Mouse (Mus musculus) kidney, embryonic 14.5 days (tissue): ENCODE data around the gene Trim63. TPM values are rescaled to one million over a fixed set of nuclear protein-coding genes. Genes with fewer than 3 reads are reported as not detected.
"Not testable (repeated sequence)": the region's sequence is repeated elsewhere in the genome, so short reads cannot be mapped to it uniquely, and the experiment has no call there.

Experiments used
- ATAC-seq: fragments of 200-750 bp; cut with Nextera tagmentation; 2 replicates; pipeline ENCODE4 v1.8.0; 2017; ENCODE audit warnings: moderate number of reproducible peaks, mild to moderate bottlenecking, moderate TSS enrichment, moderate library complexity; ENCODE audit not compliant: low FRiP score, low TSS enrichment
- H3K27ac ChIP-seq: fragments of 300-500 bp; sonication (generic); 2 replicates; pipeline ENCODE4 v1.5.1; 2014; ENCODE audit warnings: low read depth, mild to moderate bottlenecking, low read length, moderate library complexity, mixed read lengths
- H3K27me3 ChIP-seq: fragments of 300-500 bp; sonication (generic); 2 replicates; pipeline ENCODE4 v1.6.1; 2014; ENCODE audit warnings: mild to moderate bottlenecking, low read length; ENCODE audit not compliant: control insufficient read depth, insufficient read depth
- H3K36me3 ChIP-seq: fragments of 300-500 bp; sonication (generic); 2 replicates; pipeline ENCODE4 v1.6.1; 2014; ENCODE audit warnings: low read length, mixed read lengths; ENCODE audit not compliant: control insufficient read depth, insufficient read depth
- H3K4me1 ChIP-seq: fragments of 300-500 bp; sonication (generic); 2 replicates; pipeline ENCODE4 v1.6.1; 2014; ENCODE audit warnings: low read length, mixed read lengths; ENCODE audit not compliant: control insufficient read depth, insufficient read depth
- H3K4me2 ChIP-seq: fragments of 300-500 bp; sonication (generic); replicated peaks from 2 replicates; pipeline ENCODE4 v1.6.1; 2014; ENCODE audit warnings: low read depth, mild to moderate bottlenecking, low read length
- H3K4me3 ChIP-seq: fragments of 300-500 bp; sonication (generic); 2 replicates; pipeline ENCODE4 v1.5.1; 2014; ENCODE audit warnings: mild to moderate bottlenecking, low read length
- H3K9ac ChIP-seq: fragments of 300-500 bp; sonication (generic); 2 replicates; pipeline ENCODE4 v1.6.1; 2014; ENCODE audit warnings: low read depth, mild to moderate bottlenecking, low read length, moderate library complexity
- H3K9me3 ChIP-seq: fragments of 300-500 bp; sonication (generic); 2 replicates; pipeline ENCODE4 v1.6.1; 2016; ENCODE audit warnings: low read length; ENCODE audit not compliant: control insufficient read depth
- WGBS: fragments of 180-500 bp; shearing (Covaris S2); extraction: QIAGEN DNeasy Blood & Tissue Kit; methylation state at CpG from one replicate; pipeline ENCODE4 v1.1.7; 2014; 5-methylcytosine and 5-hydroxymethylcytosine counted together
- polyA plus RNA-seq: library from polyadenylated mRNA; unstranded; fragments of >200 nt; fragmentation: Nextera tagmentation; extraction: Ambion mirVana; gene quantifications from 2 replicates; pipeline ENCODE4 v1.2.1, GENCODE M21; 2014

Trim63 gene
- 0.88 and 1.4 TPM in 2 replicates for polyA plus RNA-seq

- Histone ChIP-seq H3K27ac (no peak within 1 kb of the TSS), H3K4me3 (no peak within 1 kb of the TSS), H3K4me2 (peak within 1 kb of the TSS; percentile 17), H3K27me3 (no peaks in the 10 kb centered on the region), H3K36me3 (no peaks in the 10 kb centered on the region), H3K9me3 (no peaks in the 10 kb centered on the region; the same call in 1 of the 2 replicates), H3K4me1 (peaks cover 4% of the 10 kb centered on the region; the same call in 1 of the 2 replicates), H3K9ac (no peak within 1 kb of the TSS; the same call in 1 of the 2 replicates)
- WGBS, result 12% methylated on average over 11 of the region's 11 CpGs
- peak; percentile 55 for ATAC-seq
Measured at GRCm38 (mm10) chr4:134314876-134315275, at the start of gene Trim63. Trim63 (plus strand) TSS chr4:134315120.

DNA sequence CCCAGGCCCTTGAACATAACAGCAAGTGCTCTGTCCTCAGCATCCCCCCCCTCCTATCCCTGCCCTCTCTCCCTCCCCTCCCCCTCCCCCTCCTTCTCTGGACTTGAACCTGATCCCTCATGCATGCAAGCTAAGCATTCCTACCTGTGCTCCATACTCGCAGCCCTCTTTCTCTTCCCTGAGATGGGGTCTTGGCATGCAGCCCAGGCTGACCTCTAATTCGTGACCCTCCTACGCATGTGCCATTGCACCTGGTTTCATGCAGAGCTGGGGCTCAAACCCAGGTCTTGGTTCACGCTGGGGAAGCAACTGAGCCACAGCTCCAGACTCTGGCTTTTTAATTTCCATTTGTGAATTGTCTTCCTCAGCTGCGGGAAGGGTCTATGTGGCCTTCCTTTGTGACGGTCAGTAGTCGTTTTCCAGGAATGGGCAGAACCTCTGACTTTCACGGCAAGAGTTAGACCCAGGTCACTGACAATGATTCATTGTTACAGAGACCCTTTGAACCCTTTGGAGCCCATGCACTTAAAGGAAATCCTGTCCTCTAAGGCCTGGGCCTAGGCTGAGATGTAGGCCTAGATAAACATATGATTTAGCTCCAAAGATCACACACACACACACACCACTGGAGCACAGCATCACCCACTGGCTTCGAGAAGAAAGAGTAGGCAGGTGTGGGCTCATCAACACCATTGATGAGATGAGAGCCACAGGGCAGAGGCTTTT is 48.9 kb upstream of the Trim63 start:
- no peak for ATAC-seq
- H3K27ac ChIP-seq, result no peak overlapping the region

GRCm38 (mm10) chr4:134268102-134268655 is 46.7 kb upstream of the Trim63 start:
- Histone ChIP-seq H3K27ac (no peak overlapping the region), H3K9me3 (no peaks in the 10 kb centered on the region), H3K4me2 (no peak overlapping the region), H3K9ac (no peak overlapping the region), H3K4me3 (no peak overlapping the region), H3K4me1 (peaks cover 5% of the 10 kb centered on the region; the same call in 1 of the 2 replicates), H3K36me3 (no peaks in the 10 kb centered on the region), H3K27me3 (no peaks in the 10 kb centered on the region)
- ATAC-seq, result no peak
- WGBS, result 84% methylated on average over 19 of the region's 19 CpGs

More for the DNA sequence above, 48.9 kb upstream of the Trim63 start:
- no peak overlapping the region for H3K4me3 ChIP-seq
- H3K4me1 ChIP-seq, result no peaks in the 10 kb centered on the region
- H3K27me3 ChIP-seq, result no peaks in the 10 kb centered on the region
- H3K9ac ChIP-seq, result no peak overlapping the region
- H3K4me2 ChIP-seq, result no peak overlapping the region
- 32% methylated on average over 9 of the region's 9 CpGs for WGBS
- H3K9me3 ChIP-seq, result no peaks in the 10 kb centered on the region
- H3K36me3 ChIP-seq, result no peaks in the 10 kb centered on the region

GRCm38 (mm10) chr4:134269622-134270021 is 45.3 kb upstream of the Trim63 start:
- H3K4me3 ChIP-seq, H3K27me3 ChIP-seq, ATAC-seq, H3K4me1 ChIP-seq, H3K4me2 ChIP-seq, H3K9ac ChIP-seq, H3K36me3 ChIP-seq, H3K9me3 ChIP-seq, H3K27ac ChIP-seq: not testable (repeated sequence)

DNA sequence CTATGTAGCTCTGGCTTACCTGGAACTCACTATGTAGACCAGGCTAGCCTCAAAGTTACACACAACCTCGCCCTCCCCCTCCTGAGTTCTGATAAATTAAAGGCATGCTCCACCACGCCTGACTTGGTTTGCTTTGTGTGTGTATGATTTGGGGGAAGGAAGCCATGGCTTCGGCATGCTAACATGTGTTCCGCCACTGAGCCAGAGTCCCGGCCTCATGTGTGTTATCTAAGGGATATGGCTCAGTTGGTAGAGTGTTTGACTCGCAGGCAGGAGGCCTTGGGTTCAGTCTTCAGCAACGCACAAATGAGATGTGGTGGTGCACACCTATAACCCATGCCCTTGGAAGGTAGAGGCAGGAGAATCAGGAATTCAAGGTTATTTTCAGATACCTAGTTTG is 42.9 kb upstream of the Trim63 start:
- Histone ChIP-seq H3K9me3 (no peaks in the 10 kb centered on the region), H3K4me3 (no peak overlapping the region), H3K36me3 (peaks cover 11% of the 10 kb centered on the region), H3K4me1 (peaks cover 5% of the 10 kb centered on the region; the same call in 1 of the 2 replicates), H3K4me2 (no peak overlapping the region), H3K9ac (no peak overlapping the region), H3K27ac (no peak overlapping the region), H3K27me3 (no peaks in the 10 kb centered on the region)
- no peak for ATAC-seq
- WGBS, result 86% methylated on average over 7 of the region's 7 CpGs

GRCm38 (mm10) chr4:134272731-134273416 is 42.0 kb upstream of the Trim63 start:
- H3K4me1 ChIP-seq, result peaks cover 5% of the 10 kb centered on the region; the same call in 1 of the 2 replicates
- peak overlapping the region; percentile 32 for H3K4me2 ChIP-seq
- H3K27me3 ChIP-seq, result no peaks in the 10 kb centered on the region
- no peak overlapping the region for H3K9ac ChIP-seq
- no peak overlapping the region for H3K27ac ChIP-seq
- H3K9me3 ChIP-seq, result no peaks in the 10 kb centered on the region
- peak overlapping the region; percentile 11; the same call in 1 of the 2 replicates for H3K4me3 ChIP-seq
- peaks cover 18% of the 10 kb centered on the region for H3K36me3 ChIP-seq
- whole genome bisulfite sequencing, result 17% methylated on average over 13 of the region's 13 CpGs
- no peak for ATAC-seq

GRCm38 (mm10) chr4:134273417-134274345 is 41.2 kb upstream of the Trim63 start:
- no peak overlapping the region for H3K9ac ChIP-seq
- 4% methylated on average over 14 of the region's 14 CpGs for WGBS
- peaks cover 5% of the 10 kb centered on the region; the same call in 1 of the 2 replicates for H3K4me1 ChIP-seq
- peaks cover 25% of the 10 kb centered on the region for H3K36me3 ChIP-seq
- H3K9me3 ChIP-seq, result no peaks in the 10 kb centered on the region
- no peak overlapping the region; the same call in 1 of the 2 replicates for H3K27ac ChIP-seq
- peak overlapping the region; percentile 32 for H3K4me2 ChIP-seq
- no peak for ATAC-seq
- H3K27me3 ChIP-seq, result no peaks in the 10 kb centered on the region
- peak overlapping the region; percentile 11; the same call in 1 of the 2 replicates for H3K4me3 ChIP-seq

DNA sequence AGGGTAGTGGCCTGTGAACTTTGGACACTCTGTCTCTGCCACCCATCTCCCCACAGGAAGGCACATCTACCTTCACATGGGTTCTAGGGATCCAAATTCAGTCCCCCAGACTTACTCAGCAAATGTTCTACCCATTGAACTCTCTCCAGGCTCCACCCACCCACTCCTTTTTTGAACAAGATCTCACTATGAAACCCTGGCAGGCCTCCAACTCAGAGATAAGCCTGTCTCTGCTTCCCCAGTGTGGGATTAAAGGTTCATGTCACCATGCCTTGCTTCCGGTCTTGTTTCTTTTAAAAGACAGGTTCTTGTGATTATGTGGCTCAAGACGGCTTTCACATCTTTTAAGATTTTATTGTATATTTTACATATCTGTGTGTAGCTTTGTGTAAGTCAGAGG is 30.0 kb upstream of the Trim63 start:
- no peak for ATAC-seq
- Histone ChIP-seq H3K4me1 (peaks cover 17% of the 10 kb centered on the region), H3K4me2 (no peak overlapping the region), H3K27me3 (no peaks in the 10 kb centered on the region), H3K4me3 (no peak overlapping the region), H3K9ac (no peak overlapping the region), H3K27ac (no peak overlapping the region), H3K36me3 (peaks cover 44% of the 10 kb centered on the region), H3K9me3 (no peaks in the 10 kb centered on the region)
- 89% methylated on average over 2 of the region's 2 CpGs for WGBS
